Comparison of ENCODE assay signal across 8 mouse cellular contexts in the genomic region with DNA sequence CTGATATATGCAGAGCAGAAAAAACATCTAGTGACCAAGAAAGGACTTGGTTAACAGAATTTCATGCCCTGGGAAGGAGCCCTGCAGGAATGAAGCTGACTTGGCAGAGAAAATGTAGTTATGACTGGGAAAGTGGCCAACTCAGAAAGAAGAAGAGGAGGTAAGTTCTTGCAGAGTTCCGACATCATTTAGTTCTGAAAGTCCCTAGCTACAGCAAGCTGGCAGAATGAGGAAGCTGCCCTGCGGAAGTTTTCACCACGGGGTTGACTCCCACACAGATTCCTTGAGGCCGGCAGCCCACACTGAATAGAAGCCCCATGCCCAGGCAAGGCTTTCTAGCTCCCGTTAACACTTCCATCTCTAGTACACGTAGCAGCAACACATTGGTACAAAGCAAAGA. TPM values are rescaled to one million over a fixed set of nuclear protein-coding genes. Genes with fewer than 3 reads are reported as not detected.
DNase-seq lines count a peak whose midpoint lies in the region; ATAC-seq lines count a peak whose summit lies in the region.

No protein-coding gene starts in this region.

- no peak for ATAC-seq in hindbrain, embryonic 14.5 days (ENCODE audit: low FRiP score)
- no peak for ATAC-seq in hindbrain, embryonic 11.5 days (ENCODE audit: low FRiP score)
- ATAC-seq in lung, embryonic 15.5 days (ENCODE audit: borderline replicate concordance, extremely low read depth, low FRiP score, low TSS enrichment) = no peak

- DNase-seq in hindbrain, embryonic 14.5 days (ENCODE audit: low spot score) = peak; percentile 39
- no peak for DNase-seq in hindbrain, embryonic 11.5 days (ENCODE audit: low spot score)
- peak; percentile 63 for DNase-seq in NIH3T3 (ENCODE audit: low read depth)
- DNase-seq in frontal cortex, postnatal 25 days (ENCODE audit: low spot score in 2 of 2) = peak; percentile 10 to 36
- peak; percentile 65 for DNase-seq in kidney, adult 9 months
- peak; percentile 77 to 78 for DNase-seq in spleen, postnatal 36 days (ENCODE audit: low spot score in 2 of 2)
- DNase-seq in yolk sac, embryonic 10.5 days (ENCODE audit: low spot score) = no peak

- H3K36me3 ChIP-seq in hindbrain, embryonic 14.5 days (replicated peaks; ENCODE audit: control insufficient read depth, insufficient read depth) = peaks cover 17% of the 10 kb centered on the region
- H3K36me3 ChIP-seq in hindbrain, embryonic 11.5 days (ENCODE audit: control insufficient read depth, insufficient read depth, low read length) = 0 out of 2 replicates have a peak, but pooled peaks cover 4% of the 10 kb centered on the region
- peaks cover 7% of the 10 kb centered on the region; the same call in 1 of the 2 replicates for H3K36me3 ChIP-seq in lung, embryonic 15.5 days

- no peak overlapping the region for H3K9ac ChIP-seq in hindbrain, embryonic 14.5 days
- H3K9ac ChIP-seq in hindbrain, embryonic 11.5 days (ENCODE audit: low read depth, low read length) = no peak overlapping the region
- H3K9ac ChIP-seq in lung, embryonic 15.5 days = no peak overlapping the region

- no peaks in the 10 kb centered on the region for H3K9me3 ChIP-seq in hindbrain, embryonic 14.5 days (ENCODE audit: control insufficient read depth, low read length)
- no peaks in the 10 kb centered on the region for H3K9me3 ChIP-seq in hindbrain, embryonic 11.5 days (ENCODE audit: control insufficient read depth, low read length)
- no peaks in the 10 kb centered on the region for H3K9me3 ChIP-seq in lung, embryonic 15.5 days

- H3K4me2 ChIP-seq in hindbrain, embryonic 14.5 days (replicated peaks) = no peak overlapping the region
- no peak overlapping the region for H3K4me2 ChIP-seq in hindbrain, embryonic 11.5 days (replicated peaks; ENCODE audit: low read depth, low read length)
- 0 out of 2 replicates have a peak overlapping the region, but pooled peaks have one; percentile 17 for H3K4me2 ChIP-seq in lung, embryonic 15.5 days

- no peak overlapping the region for H3K4me3 ChIP-seq in hindbrain, embryonic 14.5 days (replicated peaks; ENCODE audit: low read length)
- H3K4me3 ChIP-seq in hindbrain, embryonic 11.5 days (ENCODE audit: low read depth, low read length) = no peak overlapping the region
- H3K4me3 ChIP-seq in lung, embryonic 15.5 days = no peak overlapping the region

- WGBS in hindbrain, embryonic 14.5 days = 61% methylated on average over 6 of the region's 6 CpGs
- 87% methylated on average over 6 of the region's 6 CpGs for whole genome bisulfite sequencing in hindbrain, embryonic 11.5 days
- 59% methylated on average over 6 of the region's 6 CpGs for WGBS in lung, embryonic 15.5 days

- no peak overlapping the region for H3K27ac ChIP-seq in hindbrain, embryonic 14.5 days
- H3K27ac ChIP-seq in hindbrain, embryonic 11.5 days (ENCODE audit: low read depth, low read length) = no peak overlapping the region
- H3K27ac ChIP-seq in lung, embryonic 15.5 days = 0 out of 2 replicates have a peak overlapping the region, but pooled peaks have one; percentile 29

- no peaks in the 10 kb centered on the region for H3K27me3 ChIP-seq in hindbrain, embryonic 14.5 days (ENCODE audit: control insufficient read depth, insufficient read depth, low read length)
- no peaks in the 10 kb centered on the region for H3K27me3 ChIP-seq in hindbrain, embryonic 11.5 days (ENCODE audit: control insufficient read depth, insufficient read depth, low read length)
- no peaks in the 10 kb centered on the region for H3K27me3 ChIP-seq in lung, embryonic 15.5 days

- H3K4me1 ChIP-seq in hindbrain, embryonic 14.5 days (replicated peaks; ENCODE audit: control insufficient read depth, insufficient read depth, low read length) = peaks cover 10% of the 10 kb centered on the region
- H3K4me1 ChIP-seq in hindbrain, embryonic 11.5 days (replicated peaks; ENCODE audit: control insufficient read depth, insufficient read depth, low read length) = no peaks in the 10 kb centered on the region
- H3K4me1 ChIP-seq in lung, embryonic 15.5 days = peaks cover 14% of the 10 kb centered on the region

RNA-seq across cellular contexts. Expression of a gene that starts 6.3 kb away (rescaled TPM):
- polyA plus RNA-seq in hindbrain, embryonic 14.5 days (2014; fragmentation: Nextera tagmentation; extraction: Ambion mirVana) = 25.8 and 26.0 TPM in 2 replicates
- 41.7 and 42.1 TPM in 2 replicates for polyA plus RNA-seq in hindbrain, embryonic 11.5 days (2014; fragmentation: Nextera tagmentation; extraction: Ambion mirVana)
- 41.4 and 47.2 TPM in 2 replicates for polyA plus RNA-seq in lung, embryonic 15.5 days (2015; fragmentation: Nextera tagmentation; extraction: Ambion mirVana)

Comparison
In these comparisons a context has a peak if more than half of its experiments do, and no peak if none do; other contexts are left out.
1. DNase-seq: peak in hindbrain, embryonic 14.5 days (single experiment), NIH3T3 (single experiment), frontal cortex, postnatal 25 days (2 of 2), kidney, adult 9 months (single experiment) and spleen, postnatal 36 days (2 of 2); none in hindbrain, embryonic 11.5 days (single experiment) and yolk sac, embryonic 10.5 days (single experiment).